Mouse (Mus musculus): Measurements from ENCODE around the gene Mup14. TPM values are rescaled to one million over a fixed set of nuclear protein-coding genes. Genes with fewer than 3 reads are reported as not detected.
"Not testable (repeated sequence)": the region's sequence is repeated elsewhere in the genome, so short reads cannot be mapped to it uniquely, and the experiment has no call there.

Mup14 gene
- polyA plus RNA-seq (2015; fragmentation: Nextera tagmentation; extraction: Ambion mirVana): 0.32 and 0.73 TPM in 2 replicates

DNA sequence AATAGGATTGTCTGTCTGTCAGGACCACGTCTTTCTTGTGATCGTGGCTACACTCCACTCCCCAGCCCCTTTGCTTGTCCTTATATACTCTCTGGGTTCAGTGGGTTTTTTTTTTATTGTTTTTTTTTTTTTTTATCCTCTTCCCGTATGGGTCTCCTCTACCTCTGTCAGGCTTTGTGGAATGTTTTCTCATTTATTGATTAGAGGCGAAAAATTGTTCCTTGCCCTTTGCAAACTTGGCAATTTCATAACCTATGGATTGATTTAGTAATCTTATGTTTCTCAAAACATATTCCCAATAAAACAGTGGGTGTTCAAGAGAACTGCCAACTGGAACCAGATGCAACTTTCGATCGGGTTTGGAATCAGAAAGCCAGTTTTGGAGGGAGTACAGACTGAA lies at the start of gene Mup14:
TSS of gene Mup14 (minus strand) at position 101 of the 400 bp plus-strand sequence.
- whole genome bisulfite sequencing: 73% methylated on average over 5 of the region's 6 CpGs
- not testable (repeated sequence) for H3K9me3 ChIP-seq; H3K4me1 ChIP-seq; H3K9ac ChIP-seq; H3K4me3 ChIP-seq; H3K36me3 ChIP-seq; ATAC-seq (ENCODE audit: low FRiP score, low read depth); H3K4me2 ChIP-seq (replicated peaks); H3K27me3 ChIP-seq; H3K27ac ChIP-seq

DNA sequence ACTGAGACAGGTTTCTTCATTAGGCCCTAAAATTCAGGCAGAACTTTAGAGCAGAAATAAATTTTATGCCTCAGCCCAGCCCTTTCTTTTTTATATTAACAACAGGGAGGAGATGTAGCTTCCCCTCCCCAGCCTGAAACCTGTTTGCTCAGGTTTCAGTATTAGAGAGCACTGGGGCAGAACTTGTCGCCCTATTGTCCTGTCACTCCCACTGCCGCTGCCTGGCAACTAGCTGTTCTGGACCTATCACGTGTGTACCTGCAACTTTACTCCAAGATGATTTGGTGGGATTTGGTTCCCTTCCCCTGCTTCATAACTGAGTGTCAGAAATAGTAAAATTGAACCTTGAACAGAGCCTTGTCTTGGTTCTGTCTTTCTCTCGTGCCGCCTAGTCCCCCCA lies 34.3 kb upstream of the Mup14 start:
- H3K9ac ChIP-seq; H3K4me3 ChIP-seq; H3K4me1 ChIP-seq; H3K4me2 ChIP-seq (replicated peaks); H3K9me3 ChIP-seq; H3K36me3 ChIP-seq; ATAC-seq (ENCODE audit: low FRiP score, low read depth); H3K27ac ChIP-seq; H3K27me3 ChIP-seq: not testable (repeated sequence)
- 78% methylated on average over 3 of the region's 5 CpGs for WGBS

Other genes with a start within 250 kb of the Mup14 start
- not detected in 2 replicates for gene Mup13, start 75.7 kb downstream of the Mup14 start, polyA plus RNA-seq (2015; fragmentation: Nextera tagmentation; extraction: Ambion mirVana)
- gene Mup15, start 135.7 kb upstream of the Mup14 start, polyA plus RNA-seq (2015; fragmentation: Nextera tagmentation; extraction: Ambion mirVana): 0.42 TPM in 1 of 2 replicates, not detected in the other
- not detected in 2 replicates for gene Mup16, start 215.5 kb upstream of the Mup14 start, polyA plus RNA-seq (2015; fragmentation: Nextera tagmentation; extraction: Ambion mirVana)

Data from limb, embryonic 13.5 days (tissue).